Mouse (Mus musculus): ENCODE measurements around the gene Cachd1.

Cachd1 gene

DNA sequence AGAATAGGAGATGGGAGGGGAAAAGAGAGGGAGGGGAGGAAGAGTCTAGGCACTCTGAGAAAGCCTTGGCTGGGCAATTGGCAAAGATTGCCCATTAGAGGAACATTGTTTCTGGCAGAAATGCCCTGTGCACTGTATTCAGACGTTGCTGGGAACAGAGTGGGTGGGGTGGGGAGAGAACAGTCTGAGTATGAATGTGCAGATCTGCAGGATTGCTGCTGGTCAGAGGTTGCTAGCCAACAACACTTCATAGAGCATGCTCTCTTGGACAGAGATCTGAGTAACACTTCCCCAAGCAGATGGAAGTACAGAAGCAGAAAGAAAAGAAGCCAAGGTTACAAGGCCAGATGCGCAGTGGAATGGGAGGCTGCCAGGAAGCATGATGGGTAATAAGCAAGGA, 285.7 kb downstream of the Cachd1 start:
- DNase-seq (ENCODE audit: low spot score): no peak

DNA sequence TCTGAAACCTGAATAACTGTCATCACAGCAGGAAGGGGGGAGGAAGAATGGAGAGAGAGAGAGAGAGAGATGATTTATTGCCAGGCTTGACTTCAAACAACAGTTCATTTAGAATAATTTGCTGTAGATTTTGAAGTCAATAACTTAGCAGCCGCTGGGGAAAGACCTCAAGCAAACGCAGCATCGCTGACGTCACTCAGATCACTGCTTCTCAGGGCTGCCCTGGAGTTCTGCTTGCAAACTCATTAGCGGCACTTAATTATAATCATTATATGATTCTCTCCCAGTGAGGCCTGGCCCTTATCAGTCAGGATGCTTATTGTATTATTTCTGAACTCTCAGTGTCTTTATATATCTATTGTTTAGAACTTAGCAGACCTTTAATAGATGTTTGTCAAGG, 289.9 kb downstream of the Cachd1 start:
- DNase-seq (ENCODE audit: low spot score): no peak

DNA sequence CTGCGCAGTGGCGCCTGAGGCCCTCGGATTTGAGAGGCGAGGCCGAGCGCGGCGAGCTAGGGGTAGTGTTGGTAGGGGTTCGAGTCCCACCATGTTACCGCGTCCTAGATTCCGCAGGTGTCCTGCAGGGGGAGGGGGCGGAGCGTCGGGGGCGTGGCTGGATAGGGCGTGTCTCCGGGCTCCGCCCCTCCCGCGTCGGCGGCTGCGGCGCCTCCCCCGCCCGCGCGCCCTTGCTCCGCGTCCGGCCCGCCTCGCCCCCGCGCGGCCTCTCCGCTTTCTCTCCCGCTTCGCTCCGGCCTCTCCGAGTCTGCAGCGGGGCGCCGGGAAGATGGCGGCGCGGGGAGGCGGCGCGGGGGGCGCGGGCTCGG, 292.3 kb downstream of the Cachd1 start, which contains the start of gene Raver2:
Raver2 (plus strand) TSS at position 198 of the 368 bp plus-strand sequence.
- no peak for DNase-seq (ENCODE audit: low spot score)

DNA sequence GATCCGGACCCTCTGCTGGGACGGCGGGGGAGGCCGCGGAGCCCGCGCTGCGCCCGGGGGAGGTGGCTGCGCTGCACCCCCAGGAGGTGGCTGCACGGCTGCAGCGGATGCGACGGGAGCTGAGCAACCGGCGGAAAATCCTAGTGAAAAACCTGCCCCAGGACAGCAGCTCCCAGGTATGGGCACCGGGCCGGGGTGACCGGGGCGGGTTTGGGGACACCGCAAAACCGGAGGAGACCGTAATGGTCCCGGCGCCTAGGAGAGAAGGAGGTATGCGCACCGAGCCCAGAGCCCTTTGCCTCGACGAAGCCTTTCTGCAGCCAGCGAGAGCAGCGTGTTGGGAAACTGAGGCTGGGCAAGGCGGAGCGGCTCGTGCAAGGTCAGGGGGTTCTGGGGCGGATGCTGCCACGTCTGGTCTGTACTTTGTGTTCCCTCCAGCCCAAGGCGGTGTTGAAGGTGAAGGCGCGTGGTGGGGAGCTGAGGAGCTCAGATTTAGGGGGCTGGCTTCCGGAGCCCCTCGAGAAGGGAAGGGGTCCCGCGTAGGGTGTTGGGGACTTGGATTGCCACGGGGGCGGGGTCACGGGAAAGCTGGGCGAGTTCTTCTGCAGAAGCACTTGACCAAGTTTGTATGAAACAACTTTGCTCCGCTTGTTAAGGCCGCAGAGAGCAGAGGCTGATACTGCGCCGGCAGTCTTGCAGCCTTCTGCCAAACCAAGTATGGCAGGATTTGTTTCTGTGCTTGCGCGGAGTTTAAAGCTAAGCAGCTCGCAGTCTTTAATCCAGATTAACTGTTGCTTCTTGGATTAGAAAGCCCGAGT, 292.9 kb downstream of the Cachd1 start:
- DNase-seq (ENCODE audit: low spot score): no peak

DNA sequence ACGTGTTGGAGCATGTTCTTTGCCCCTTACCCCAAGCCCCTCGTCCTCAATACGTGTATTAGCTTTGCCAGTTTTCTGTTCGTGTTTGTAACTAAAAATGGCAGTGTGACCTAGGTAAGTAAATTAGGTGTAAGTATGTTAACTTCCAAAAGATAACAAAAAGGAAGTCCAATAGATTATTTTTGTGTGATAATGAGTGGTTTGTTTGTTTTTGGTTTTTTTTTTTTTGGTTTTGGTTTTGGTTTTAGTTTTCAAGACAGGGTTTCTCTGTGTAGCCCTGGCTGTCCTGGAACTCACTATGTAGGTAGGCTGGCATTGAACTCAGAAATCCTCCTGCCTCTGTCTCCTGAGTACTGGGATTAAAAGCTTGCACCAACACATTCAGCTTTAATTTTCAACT, 295.1 kb downstream of the Cachd1 start:
- no peak for DNase-seq (ENCODE audit: low spot score)

DNA sequence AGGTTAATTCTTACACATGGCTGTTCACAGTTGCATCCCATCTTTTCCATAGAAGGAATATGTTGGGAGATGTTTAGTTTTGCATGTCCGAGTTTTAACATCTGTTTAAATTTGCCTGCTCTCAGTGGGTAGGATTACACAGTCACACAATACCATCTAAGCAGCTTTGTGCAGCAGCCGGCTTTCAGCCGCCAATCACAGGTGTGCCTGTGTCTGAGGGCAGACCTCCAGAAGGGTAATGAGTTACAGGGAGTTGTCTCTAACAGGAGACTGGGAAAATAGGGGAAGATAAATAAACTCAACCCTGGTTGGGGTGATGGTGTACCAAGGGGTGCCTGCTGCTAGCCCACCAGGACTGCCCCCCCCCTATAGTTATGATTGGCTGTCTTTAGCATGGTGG, 299.9 kb downstream of the Cachd1 start:
- DNase-seq (ENCODE audit: low spot score): no peak
